Mouse (Mus musculus) thymus, postnatal 0 days (tissue): Measurements from ENCODE around the gene Rbm3. TPM values are rescaled to one million over a fixed set of nuclear protein-coding genes. Genes with fewer than 3 reads are reported as not detected.

ENCODE experiments used
- DNase-seq: peaks from one replicate; pipeline ENCODE4 v3.0.0-alpha.2; 2015; ENCODE audit warnings: low spot score
- polyA plus RNA-seq: library from polyadenylated mRNA; unstranded; fragments of >200 nt; fragmentation: Nextera tagmentation; extraction: Ambion mirVana; gene quantifications from 2 replicates; pipeline ENCODE4 v1.2.1, GENCODE M21; 2015

Rbm3 gene
- polyA plus RNA-seq: 1,171 and 1,412 TPM in 2 replicates

DNA sequence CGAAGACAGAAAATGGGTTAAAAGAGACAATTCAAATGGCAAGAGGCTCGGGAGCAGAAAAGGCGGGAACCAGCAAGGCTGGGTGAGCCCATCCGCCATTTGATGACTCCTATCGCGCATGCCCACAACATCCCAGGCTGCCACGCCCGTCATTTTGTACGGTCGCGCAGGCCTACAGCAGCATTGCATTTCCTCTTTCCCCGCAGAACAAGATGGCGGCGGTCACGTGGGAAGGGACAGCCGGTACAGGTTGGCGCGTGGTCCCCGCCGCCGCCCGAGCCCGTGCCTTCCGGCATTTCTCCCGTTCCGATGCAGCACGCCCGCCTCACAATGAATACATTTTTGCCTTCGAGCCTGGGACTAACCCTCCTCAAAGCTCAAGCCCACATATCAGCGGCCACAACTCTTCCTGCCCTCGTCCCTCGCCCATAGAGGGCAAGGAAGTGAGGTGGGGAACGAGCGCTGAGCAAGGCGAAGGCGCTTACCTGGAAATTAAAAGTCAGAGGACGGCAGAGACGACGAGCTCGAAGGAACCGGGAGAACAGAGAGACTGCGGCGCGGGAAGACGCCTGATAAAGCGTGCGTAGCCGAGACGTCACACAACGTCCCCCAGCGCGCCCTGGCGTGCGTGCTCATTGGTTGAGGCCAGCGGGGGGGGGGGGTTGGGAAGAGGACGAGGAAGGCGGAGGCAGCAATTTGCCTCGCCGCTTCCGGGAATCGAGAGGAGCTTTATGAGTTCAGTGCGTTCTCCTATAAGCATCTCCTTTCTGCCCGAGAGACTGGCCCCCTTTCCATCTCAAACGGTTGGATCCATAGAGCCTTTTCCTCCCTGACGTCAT is at the start of gene Rbm3:
Gene Rbm3 (minus strand): TSS at position 728 of the 839 bp plus-strand sequence.
- DNase-seq: peak; percentile 89

DNA sequence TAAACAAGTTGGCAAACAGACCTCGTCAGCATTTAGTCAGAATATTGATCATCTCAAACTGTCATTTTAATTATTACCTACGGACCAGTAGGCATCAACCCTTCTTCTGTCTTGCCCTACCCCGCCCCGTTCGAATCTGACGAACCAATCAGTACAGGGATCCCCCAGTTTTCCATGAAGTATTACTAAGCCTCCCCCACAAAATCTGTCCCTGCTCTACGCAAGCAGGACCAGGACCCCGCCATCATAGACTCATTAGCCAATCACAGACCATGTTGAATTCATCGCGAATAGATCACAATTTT is 47.7 kb upstream of the Rbm3 start, which contains the start of gene Ebp:
Gene Ebp (minus strand): TSS at position 94 of the 305 bp plus-strand sequence.
- no peak for DNase-seq

DNA sequence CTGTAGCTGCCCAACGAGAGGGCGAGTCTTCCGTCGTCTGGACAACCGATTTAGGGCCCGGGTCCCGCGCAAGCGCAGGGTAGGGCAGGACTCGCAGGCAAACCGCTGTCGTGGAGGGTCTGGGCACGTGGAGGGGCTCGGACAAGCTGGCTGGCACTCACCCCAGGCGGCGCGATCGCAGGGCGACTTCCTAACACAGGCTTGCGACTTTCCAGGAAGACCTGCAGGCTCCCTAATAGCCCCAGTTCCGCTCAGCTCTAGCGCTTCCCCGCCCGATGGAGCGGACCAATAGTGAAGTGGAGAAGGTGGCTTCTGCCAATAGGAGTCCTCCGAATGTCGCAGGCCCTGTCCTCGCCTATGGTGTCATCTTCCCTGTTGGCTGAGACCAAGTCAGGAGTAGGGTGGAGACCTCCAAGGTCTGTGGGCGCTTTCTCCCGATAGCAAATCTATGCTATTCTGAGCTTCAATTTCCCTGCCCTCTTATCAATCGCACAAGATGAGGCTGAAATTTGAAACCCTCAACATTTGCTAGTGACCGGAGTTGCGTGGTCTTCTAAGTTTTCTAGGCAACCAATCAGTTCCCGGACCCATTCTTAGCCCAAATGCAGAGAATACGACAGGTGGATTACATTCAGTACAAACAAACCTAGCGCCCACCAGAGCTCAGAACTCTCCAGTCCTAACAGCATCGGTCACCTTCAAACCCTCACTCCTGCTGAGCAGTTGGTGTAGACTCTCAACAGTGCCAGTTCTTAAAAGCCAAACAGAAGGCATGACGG is 47.1 kb upstream of the Rbm3 start:
- peak; percentile 79 for DNase-seq

DNA sequence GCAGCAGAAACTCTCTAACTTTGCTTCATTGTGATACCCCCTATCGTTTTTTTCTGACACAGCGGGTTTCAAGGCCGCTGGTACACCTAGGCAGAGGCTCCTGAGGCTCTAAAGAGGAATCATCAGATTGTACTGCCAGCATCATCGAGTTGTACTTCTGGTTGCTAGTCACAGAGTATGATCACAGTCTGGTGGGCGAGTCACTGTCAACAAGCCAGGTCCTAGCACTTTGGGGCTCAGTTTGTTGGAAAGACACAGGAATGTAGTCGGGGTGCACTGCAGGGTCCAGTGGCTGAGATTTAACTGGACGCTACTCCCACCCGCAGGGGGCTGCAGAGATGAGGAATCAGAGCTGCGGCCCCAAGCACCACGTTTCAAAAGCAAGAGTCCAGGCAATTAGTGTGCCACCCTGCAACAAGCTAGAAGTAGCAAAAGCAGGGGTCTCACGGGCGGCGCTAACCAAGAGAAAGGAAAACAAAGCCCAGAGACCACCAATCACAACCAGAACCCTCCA is 46.5 kb upstream of the Rbm3 start:
- no peak for DNase-seq

DNA sequence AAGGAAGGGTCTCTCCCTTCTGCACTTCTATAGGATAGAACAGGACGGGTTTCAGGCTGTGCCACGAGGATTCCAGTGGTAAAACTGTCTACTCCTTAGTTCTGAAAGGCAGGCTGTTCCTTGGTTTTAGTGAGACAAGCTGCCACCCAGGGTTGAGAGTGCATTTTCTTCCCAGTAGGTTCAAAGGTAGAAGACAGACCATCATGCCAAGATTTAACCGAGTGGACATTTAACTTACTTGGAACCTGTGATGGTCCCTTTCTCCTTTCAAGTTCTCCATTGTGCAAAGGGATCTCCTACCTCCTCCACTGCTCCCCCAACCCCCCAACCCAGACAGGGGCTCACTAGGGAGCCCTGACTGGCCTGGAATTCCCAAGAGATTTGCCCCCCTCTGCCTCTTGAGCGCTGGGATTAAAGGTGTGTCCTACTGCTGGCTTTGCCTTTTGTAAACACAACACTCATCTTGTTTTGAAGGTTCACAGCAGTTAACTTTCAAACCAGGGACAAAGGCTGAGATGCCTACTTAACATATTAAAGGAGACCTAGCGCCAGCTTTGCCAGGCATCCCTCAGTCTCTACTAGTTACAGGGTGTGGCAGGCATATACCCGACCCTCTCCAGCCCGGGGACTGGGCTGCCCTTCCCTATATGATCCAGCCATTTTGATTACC is 37.3 kb upstream of the Rbm3 start:
- no peak for DNase-seq

DNA sequence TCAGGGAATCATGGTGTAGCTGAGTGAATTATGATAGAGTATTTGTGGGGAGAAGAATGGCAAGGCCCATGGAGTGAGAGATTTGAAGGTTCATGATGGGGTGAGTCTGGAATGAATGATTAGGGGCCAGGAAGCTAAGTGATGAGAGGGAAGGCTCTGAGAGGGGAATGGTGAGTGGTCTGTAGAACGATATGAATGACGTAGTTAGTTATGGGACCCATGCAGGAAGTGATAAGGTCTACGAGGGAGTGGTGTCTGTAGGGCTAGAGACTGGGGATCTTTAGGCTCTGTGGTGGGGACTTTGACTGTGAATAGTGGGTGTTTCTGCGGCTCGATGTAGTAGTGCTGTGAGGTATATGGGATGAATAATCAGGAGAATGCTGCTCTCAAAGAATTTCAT is 34.0 kb upstream of the Rbm3 start:
- DNase-seq: no peak

DNA sequence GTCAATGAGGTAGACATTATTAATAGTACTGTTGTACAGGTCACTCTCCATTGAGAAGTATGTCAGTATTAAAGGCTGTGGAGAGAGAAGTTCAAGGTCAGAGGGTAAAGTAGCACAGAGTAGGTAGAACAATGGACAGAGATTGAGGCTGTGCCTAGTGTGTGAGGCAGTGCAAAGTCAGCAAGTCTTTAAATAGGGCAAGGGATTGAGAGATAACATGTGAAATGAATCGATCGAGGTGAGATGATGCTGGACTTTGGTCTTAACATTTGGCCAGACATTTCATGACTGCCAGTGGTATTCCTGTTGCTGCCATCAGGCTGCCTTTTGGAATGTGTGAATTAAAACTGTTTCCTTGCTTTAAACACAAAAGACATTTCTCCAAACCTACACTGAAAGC is 33.2 kb upstream of the Rbm3 start:
- DNase-seq: no peak

DNA sequence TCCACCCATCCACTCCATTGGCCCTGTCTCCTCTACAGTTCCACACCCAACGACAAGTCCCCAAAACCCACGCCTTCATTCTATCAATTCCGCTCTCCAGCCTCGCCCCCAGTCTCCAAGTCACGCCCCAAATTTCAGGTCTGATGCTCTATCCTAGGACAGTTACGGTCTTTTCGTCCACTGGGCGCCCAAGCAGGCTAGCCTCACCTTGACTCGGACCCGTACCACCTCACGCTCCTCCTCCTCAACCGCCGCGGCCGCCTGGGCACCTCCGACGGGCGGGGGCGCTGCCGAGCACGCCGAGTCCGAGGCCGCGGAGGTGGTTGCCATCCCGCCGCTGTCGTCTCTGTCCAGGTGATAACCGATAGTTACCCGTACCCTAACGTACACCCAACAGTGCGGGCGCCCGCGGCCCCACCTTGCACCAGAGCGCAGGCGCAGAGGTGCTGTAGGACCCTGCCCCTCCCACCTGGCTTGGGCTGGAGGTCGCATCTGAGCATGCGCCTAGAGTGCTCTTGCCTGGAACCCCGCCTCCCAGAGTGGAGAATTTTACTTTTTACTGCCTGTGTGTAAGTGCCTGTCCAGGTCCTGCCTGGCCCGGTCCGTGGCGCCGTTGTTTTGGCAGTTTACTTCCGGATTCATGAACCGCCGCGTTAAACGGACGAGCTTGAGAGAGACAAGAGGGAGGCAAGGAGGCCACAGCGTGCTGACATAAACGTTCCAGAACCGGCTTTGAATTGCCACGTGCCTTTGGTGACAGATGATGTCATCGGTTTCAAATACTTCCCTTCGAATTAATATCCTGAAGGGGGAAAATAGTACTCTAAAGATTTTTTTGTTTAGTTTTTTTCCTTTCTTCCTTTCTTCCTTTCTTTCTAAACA is 30.1 kb upstream of the Rbm3 start, which contains the start of gene Tbc1d25:
Gene Tbc1d25 (minus strand): TSS at position 678 of the 882 bp plus-strand sequence.
- peak; percentile 87 for DNase-seq

DNA sequence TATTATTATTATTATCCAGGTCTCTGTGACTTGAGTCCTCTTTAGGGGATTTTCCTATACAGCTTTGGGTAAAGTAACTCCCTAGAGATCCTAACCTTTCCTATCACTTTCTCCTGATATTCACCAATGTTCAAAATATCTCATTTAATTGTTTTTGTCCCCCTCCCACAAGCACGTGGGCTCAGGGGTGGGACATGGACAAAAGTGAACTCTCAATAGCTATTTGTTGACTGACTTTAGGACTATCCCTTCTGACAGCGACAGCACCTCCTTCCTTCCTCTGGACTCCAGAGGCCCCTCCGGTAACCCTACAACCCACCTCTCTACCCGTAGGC is 29.5 kb upstream of the Rbm3 start:
- DNase-seq: no peak

DNA sequence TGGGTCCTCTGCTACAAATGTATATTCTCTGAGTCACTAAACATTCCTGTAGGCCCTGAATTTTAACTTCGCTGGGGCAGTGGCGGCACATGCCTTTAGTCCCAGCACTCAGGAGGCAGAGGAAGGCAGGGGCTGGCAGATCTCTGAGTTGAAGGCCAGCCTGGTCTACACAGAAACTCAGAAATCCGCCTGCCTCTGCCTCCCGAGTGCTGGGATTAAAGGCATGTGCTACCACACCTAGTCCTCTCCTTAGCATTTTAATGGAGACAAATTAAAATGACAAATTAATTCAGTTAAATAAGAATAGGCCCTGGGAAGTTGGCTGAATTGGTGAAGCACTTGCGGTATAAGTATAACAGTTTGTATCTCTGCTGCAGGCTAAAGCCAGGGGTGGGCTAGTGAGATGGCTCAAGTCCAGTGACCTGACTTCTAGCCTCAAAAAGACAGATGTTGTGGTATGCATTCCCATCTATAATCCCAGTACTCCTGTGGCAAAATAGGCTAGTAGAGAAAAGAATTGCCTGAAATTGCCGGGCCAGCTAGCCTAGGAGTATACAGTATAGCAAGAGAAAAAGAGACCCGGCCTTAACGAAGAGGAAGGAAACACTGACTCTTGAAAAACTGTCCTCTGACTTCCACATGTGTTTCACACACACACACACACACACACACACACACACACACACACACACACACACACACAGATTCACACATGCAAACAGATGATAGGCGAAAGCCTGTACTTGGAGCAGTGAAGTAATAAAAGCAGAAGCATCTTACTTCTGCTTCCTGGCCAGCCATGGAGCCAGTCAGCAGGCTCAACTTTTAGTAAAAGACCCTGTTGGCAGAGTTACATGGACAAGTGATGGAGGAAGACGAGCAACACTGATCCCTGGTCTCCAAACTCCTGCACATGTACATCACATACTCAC is 22.3 kb upstream of the Rbm3 start:
- DNase-seq: no peak

DNA sequence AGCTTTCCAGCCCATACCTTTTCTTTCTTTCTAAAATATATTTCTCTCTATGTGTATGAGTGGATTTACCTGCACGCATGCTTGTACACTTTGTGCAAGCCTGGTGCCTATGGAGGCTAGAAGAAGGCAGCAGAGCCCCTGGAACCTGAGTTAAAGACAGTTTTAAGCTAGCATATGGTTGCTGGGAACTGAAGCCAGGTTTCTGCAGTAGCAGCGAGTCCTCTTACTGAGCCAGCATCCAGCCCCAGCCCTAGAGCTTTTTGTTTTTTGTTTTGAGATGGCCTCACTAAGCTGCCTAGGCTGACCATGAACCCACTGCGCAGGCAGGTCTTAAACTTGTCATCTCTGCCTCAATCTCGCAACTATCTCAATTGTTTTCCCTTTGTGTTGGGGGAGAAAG is 18.8 kb upstream of the Rbm3 start:
- no peak for DNase-seq

DNA sequence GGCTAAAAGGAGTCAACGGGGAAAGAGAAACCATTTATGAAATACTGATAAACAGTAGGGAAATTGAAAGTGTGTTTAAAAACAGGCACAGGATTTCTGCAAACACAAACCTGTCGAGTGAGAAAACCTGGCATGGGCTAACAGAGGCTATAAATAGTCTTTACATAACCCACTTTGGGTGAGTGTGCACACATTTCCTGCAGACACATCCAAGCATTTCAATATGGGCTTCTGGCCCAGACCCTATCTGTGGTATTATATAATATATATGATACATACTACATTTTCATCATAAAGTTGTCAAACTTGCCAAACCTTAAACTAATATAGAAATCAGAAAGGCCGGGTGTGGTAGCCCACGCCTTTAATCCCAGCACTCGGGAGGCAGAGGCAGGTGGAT is 17.4 kb upstream of the Rbm3 start:
- DNase-seq: no peak

DNA sequence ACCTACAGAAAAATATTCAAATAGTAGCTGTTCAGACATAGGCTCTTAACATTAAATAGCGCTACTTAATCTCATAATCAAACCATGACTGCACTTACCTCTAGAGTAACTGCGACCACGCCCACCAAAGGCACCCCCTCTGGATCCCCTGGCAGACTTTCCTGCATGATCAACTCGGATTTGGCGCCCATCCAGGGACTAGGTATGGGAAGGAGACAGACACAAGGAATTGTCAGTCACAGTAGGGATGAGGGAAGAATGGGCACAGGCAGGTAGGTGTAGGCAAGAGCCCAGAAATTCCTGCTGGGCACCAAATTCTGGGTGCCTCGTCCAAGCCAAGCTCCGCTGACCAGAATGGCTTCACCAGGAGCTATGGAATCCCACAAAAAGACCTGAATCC is 1.9 kb downstream of the Rbm3 start:
- no peak for DNase-seq

DNA sequence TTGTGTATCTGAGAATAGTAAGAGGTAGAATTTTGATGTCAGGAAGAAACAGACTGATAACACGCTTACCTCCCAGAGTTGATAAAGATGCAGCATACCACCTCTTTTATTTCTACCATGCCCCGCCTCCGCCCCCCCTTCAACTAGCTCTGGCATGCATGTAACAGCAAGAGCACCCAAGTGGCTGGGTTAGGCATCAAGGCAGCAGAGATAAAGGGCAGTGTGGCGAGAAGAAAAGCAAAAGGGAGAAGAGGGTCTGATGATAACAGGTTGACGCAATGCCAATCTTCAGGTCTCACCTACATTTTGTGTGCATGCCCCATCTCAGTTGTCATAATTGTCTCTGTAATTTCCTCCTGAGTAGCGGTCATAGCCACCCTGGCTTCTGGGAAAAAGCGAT is 2.7 kb downstream of the Rbm3 start:
- no peak for DNase-seq

DNA sequence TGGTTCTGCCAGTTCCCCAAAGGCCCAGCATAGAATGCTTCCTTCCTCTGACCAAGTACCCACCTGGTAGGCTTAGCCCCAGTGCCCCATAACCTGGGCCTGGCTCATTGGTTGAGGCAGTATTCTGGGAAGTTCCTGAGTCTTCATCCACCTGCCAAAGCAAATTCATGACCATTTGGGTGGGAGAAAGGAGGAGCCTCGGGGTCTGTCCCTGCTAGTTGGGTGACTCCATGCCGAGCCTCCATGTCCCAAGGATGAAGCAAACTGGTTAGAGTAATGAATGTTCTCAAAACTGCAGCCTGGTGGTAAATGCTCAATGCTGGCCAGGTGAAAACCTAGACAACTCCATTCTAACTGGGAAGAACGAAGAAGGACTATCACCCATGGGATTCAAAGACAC is 4.6 kb downstream of the Rbm3 start:
- no peak for DNase-seq

DNA sequence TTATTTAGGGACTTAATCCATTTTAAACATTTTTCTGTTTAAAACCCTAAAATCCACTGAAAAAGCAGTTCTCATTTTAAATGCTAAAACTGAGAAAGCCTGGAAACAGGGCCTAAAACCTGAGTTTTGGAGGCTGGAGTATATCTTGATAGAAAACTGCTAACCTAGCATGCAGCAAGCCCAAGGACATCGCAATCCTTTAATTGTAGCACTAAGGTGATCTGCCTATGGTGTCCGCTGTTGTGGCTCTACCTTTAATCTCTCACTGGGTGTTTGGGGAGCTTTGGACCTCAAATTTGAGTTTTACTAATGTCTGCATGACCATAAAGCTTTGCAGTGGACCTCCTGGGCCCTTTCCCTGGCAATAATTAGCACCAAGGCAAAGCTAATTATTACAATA is 5.2 kb downstream of the Rbm3 start:
- DNase-seq: no peak

DNA sequence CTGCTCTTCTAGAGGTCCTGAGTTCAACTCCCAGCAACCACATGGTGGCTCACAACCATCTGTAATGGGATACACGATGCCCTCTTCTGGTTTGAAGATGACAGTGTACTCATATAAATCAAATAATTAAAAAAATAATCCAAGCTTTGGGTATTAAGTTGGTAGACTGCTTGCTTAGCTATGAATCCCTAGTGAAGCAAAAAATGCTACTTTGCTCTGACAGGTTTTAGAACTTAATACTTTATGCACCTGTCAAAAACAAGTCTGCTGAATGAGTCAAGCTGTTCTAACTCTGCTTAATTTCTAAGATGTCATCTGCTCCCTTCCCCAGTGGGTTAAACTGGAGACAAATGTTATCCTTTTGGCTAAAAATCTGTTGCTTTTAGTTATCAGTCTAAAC is 6.2 kb downstream of the Rbm3 start:
- DNase-seq: no peak

DNA sequence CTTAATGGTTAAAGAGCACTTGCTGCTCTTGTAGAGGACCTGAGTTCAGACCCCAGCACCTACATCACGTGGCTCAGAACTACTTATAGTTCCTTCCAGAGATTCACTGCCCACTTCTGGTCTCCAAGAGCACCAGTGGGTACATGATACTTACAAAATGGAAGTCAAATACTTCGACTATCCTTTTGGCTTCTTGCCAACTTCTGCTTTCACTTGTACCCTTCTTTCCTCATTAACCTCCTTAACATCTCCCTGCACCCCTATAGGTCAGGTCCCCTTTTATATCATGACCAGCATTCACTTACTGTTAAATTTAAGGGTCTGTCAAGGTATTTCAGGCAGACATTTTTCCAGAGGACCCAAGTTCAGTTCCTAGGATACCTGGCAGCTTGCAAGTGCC is 9.8 kb downstream of the Rbm3 start:
- no peak for DNase-seq

DNA sequence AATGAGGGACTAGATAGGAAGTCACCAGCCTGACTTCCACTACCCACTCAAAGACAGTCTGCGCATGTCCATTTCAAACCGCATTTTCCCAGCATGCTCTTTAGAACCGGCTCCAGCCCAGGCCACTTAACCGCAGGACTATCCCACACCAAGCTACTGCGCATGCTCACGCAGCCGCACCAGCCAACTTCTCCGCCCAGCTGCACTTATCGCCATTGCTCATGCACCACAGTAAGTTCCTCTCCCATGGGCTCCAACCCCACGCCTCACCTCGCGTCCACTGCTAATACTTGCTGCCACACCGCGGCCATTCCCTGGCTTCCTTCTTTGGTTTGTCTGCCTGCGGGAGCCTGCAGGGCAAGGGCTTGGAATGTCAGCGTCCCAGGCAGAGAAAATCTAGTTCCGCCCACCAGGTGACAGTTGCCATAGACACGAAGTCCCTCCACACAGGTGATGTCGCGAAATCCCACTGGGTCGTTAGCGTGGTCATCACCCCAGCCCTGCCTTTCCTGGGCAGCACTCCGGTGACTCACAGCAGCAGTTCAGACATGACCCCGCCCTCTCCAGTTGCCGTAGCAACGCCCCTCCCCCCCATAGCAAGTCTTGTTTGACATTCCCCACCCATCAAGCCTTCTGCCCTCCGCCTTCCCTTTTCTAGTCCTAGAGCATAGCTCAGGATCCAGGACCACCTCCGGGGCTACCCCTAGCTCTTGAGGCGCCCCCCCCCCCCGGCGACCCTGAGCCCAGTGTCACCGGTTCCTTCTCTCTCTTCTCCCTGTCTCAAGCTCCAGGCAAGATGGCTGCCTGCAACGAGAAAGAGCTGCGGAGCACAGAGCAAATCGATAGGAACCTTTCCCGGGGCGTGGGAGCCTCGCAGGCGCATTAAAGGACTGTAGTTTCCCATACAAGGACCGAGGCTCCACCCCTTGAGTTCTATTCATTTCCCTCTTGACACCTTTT is 13.4 kb downstream of the Rbm3 start, which contains the start of gene Wdr13:
Gene Wdr13 (minus strand): TSS at position 876 of the 960 bp plus-strand sequence.
- DNase-seq: peak; percentile 88
